Mouse (Mus musculus): ENCODE measurements around the gene Sppl3.
A peak's percentile ranks its signal among the peaks of the same experiment; 100 is the strongest.

The Sppl3 gene

GRCm38 (mm10) chr5:115129328-115129727 is 118.4 kb downstream of the Sppl3 start:
- peak; percentile 84 for DNase-seq

- no peak for DNase-seq
These were observed 121.5 kb downstream of the Sppl3 start for GRCm38 (mm10) chr5:115132465-115132864.

- DNase-seq: peak; percentile 91
These were observed 122.6 kb downstream of the Sppl3 start for GRCm38 (mm10) chr5:115133358-115134066.

GRCm38 (mm10) chr5:115134234-115135165 is 123.6 kb downstream of the Sppl3 start, which contains the start of gene Unc119b:
TSS of gene Unc119b (minus strand) at chr5:115134975.
- DNase-seq: peak; percentile 99

GRCm38 (mm10) chr5:115139124-115139523 is 128.2 kb downstream of the Sppl3 start:
- no peak for DNase-seq

GRCm38 (mm10) chr5:115140726-115141125 is 129.8 kb downstream of the Sppl3 start:
- DNase-seq: peak; percentile 92

- no peak for DNase-seq
These were observed 131.3 kb downstream of the Sppl3 start for GRCm38 (mm10) chr5:115142166-115142697.

GRCm38 (mm10) chr5:115143552-115143951 is 132.6 kb downstream of the Sppl3 start:
- no peak for DNase-seq

GRCm38 (mm10) chr5:115144471-115144870 is 133.5 kb downstream of the Sppl3 start:
- no peak for DNase-seq

GRCm38 (mm10) chr5:115145253-115145968 is 134.5 kb downstream of the Sppl3 start:
- peak; percentile 95 for DNase-seq

GRCm38 (mm10) chr5:115145976-115146746 is 135.2 kb downstream of the Sppl3 start:
- DNase-seq: no peak

GRCm38 (mm10) chr5:115146747-115147130 is 135.8 kb downstream of the Sppl3 start:
- DNase-seq: no peak

- no peak for DNase-seq
These were observed 136.5 kb downstream of the Sppl3 start for GRCm38 (mm10) chr5:115147388-115147787.

GRCm38 (mm10) chr5:115148378-115148777 is 137.4 kb downstream of the Sppl3 start:
- DNase-seq: no peak

Measured in heart, adult 11 months (tissue).